Mouse (Mus musculus) cerebellum, postnatal 14 days (tissue): ENCODE data around the gene Hist1h4b.
"Not testable (repeated sequence)": the region's sequence is repeated elsewhere in the genome, so short reads cannot be mapped to it uniquely, and the experiment has no call there.

Source experiments
- DNase-seq, 2 experiments: peaks; one replicate each; pipeline ENCODE4 v3.0.0; 2021; ENCODE audit warnings: mixed read lengths in 2 of 2

The Hist1h4b gene

DNA sequence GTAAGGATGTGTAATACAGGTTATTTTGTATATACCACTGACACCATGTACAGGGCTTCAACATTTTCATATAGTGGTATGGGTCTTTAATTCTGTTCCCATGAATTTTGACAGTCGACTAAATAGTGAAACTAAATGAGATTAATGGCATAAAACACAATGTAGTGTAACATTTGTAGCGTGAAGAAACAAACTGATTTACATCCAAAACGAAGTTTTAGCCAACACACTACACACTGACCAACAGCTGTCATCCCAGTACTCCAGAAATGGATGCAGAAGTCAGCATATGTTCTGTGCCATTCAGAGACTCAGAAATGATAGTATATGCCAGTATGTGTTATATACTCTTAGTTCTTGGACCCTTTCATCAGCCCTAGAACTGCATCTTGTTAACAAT lies 1.1 kb downstream of the Hist1h4b start:
- no peak for DNase-seq

DNA sequence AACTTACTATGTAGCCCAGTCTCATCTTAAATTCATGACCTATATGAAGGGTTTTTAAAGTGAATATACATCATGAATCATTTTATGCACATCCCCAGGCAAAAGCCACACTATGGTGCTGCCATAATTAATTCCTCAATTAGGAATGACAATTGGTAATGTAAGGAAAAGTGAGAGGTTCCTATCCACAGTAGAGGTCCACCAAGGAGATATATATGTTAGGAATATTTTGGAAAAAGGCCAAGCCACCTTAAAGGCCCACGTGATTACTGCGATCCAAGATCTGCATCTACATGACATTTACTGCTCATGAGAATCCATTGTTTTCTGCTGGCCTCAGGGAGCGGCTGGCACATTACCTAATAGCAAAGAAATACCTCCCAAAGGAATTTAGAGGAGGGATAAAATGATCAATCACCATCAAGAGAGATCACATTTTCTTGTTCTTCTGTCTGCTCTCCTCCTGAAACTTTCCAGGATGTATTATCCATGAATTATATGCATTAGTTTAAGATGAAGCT lies 2.5 kb downstream of the Hist1h4b start:
- no peak for DNase-seq

DNA sequence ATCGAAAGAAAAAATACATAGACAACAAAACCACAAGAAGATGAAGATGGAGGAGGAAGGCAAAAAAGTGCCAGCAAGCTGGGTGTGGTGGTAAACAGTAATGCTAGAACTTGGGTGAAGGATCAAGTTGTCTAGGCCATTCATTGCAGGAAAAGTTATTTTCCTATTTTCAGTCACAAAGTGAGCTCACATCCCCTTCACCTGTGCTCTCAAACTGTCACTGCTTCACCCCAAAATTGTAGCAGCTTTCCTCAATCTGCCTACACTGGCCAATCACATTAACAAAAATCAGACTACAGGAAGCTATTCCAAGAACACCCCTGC lies 3.1 kb downstream of the Hist1h4b start:
- no peak for DNase-seq

DNA sequence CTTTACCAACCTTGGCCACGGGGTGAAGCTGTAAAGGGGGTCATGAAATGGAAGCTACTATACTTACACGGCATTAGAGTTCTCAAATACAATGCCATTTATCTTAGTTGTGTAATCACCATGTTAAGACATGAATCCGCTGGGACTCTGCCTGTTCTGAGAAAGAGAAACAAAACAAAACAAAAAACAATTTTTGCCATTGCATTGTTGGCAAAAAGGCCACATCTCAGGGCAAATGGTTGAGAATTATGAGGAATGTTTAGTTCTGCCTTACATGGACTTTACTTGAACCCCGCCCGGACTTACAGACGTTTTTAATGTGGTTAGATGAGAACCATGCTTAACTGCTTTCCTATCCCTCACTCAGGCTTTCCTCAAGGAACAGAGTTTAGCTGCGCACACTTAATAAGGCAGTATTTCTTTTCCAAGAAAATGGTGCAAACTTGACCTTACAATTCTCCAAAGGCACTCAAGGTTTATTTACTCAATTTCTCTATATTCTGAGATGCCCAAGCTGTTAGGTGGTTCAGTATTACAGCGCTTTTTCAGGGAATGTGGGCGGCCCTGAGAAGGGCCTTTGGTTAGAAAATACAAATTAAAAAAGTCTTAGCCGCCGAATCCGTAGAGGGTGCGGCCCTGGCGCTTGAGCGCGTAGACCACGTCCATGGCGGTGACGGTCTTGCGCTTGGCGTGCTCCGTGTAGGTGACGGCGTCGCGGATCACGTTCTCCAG lies 3.6 kb downstream of the Hist1h4b start:
- peak; percentile 22 to 30 for DNase-seq

DNA sequence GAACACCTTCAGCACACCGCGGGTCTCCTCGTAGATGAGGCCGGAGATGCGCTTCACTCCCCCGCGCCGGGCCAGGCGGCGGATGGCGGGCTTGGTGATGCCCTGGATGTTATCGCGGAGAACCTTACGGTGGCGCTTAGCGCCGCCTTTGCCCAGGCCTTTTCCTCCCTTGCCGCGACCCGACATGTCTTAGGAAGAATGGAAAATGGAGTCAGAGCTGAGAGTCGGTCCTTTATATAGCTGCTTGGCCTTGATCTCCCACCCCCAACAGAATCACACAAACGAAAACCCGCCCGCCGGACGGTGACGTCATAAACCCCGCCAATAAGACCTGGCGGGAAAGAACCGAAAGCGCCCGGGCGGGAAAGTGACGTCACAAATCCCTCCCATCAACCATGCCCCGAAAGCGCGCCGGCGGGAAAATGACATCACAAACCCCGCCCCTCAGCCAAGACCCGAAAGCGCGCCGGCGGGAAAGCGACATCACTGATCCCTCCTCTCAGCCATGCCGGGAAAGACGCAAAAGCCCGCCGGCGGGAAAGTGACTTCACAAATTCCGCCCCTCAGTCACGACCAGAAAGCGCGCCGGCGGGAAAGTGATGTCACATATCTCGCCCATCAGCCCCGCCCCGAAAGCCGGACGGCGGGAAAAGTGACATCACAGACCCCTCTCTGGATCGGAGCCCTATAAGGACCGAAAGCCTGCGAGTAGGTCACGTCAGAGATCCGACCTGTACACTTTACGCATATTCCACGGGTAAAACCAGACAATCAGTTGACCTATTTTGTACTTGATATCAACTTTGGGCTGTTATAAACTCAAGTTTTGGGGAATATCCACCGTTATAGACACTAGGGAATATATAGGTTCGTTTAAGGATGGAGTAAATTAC lies 4.4 kb downstream of the Hist1h4b start, which contains the start of gene Hist1h4a:
Gene Hist1h4a, minus strand, starts transcription at position 259 of the 893 bp plus-strand sequence.
- DNase-seq = peak; percentile 99

DNA sequence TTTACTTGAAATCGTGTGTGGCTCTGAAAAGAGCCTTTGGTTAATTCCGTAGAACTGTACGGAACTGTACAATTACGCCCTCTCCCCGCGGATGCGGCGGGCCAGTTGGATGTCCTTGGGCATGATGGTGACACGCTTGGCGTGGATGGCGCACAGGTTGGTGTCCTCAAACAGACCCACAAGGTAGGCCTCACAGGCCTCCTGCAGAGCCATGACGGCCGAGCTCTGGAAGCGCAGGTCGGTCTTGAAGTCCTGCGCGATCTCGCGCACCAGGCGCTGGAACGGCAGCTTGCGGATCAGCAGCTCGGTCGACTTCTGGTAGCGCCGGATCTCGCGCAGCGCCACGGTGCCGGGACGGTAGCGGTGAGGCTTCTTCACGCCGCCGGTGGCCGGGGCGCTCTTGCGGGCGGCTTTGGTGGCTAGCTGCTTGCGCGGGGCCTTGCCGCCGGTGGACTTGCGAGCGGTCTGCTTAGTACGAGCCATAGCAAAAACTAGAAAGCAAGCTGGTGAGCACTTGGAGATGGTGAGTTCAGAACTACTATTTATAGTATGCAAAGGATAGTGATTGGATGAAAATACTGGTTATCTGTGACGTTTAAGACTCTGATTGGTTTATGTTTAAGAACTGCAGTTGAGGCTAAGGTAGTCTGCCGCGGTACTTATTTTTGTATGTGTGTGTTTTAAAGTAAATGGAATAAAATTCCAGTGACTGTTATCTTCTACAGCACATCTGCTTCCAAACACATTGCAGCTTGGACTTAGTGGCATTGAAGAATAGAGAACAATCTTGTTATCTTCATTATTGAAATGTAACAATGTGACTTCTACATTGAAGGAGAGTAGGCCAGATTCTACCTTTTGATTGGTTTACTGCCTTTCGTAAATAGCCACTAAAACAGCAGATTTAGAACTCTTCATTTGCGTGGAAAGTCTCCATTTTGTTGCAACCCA lies 5.3 kb downstream of the Hist1h4b start, which contains the start of gene Hist1h3a:
Gene Hist1h3a, minus strand, starts transcription at position 516 of the 951 bp plus-strand sequence.
- DNase-seq = peak; percentile 58 to 70

DNA sequence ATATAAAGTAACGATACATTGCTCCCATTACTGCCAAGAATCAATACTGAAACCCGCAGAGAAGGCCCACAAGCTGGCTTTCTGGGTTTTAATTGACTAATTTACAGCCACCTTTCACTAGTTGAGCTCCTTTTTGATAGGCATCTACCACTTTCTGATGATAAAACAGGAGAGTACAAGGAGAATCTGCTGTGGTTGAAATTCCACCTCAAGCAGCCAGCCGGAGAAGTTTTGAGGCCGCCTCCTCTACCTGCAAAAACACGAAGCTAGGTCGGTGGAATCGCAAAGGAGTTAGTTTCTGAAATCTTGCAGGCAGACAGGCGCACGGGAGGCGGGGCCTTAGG lies 6.4 kb downstream of the Hist1h4b start:
- DNase-seq = no peak

DNA sequence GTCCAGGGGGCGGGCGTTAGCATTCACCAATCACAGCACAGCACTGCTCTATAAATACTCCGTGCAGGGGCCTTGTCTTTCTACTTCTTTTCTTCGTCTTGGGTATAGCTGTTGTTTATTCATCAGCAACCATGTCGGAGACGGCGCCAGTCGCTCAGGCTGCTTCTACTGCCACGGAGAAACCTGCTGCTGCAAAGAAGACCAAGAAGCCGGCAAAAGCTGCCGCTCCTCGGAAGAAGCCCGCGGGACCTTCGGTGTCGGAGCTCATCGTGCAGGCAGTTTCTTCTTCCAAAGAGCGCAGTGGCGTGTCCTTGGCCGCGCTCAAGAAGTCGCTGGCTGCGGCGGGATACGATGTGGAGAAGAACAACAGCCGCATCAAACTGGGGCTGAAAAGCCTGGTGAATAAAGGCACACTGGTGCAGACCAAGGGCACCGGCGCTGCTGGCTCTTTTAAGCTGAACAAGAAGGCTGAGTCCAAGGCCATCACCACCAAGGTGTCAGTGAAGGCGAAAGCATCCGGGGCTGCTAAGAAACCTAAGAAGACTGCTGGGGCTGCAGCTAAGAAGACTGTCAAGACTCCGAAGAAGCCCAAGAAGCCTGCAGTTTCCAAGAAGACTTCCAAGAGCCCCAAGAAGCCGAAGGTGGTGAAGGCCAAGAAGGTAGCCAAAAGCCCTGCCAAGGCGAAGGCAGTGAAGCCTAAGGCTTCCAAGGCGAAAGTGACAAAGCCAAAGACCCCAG lies 6.9 kb downstream of the Hist1h4b start, which contains the start of gene Hist1h1a:
Gene Hist1h1a, plus strand, starts transcription at position 81 of the 738 bp plus-strand sequence.
- DNase-seq = peak; percentile 82 to 84

DNA sequence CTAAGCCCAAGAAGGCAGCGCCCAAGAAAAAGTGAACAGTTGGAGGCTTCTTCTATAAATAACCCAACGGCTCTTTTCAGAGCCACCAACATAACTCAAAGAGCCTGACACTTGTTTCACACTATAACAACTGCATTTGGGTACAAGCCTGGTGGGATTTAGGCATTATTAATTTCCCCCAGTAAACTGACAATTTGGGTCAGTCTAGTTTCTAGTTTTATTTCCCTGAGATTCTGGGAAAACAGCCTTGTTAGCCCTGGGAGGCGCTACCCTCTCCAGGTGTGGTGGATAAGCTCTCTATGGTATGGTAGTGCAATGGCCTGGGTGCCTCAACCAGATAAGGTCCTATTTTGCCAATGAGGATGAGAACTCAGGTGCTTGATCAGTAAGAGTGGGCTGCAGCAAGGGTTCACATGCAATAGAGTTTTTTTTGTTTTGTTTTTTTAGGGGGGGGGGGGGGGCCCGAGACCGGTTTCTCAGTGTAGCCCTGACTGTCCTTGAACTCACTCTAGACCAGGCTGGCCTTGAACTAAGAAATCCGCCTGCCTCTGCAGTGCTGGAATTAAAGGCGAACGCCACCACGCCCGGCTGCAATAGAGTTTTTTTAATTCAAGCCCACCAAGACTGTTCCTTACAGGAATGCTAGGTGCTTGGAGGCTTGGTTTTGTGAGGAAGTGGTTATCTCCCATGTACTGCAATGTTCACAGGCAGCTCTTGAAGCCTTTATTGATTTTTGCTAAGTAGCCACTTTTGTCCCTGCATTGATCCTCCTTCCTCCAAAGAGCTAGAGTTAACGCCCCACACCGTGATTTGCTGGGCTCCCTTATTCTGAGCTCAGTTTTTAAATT lies 7.7 kb downstream of the Hist1h4b start:
- DNase-seq = no peak

DNA sequence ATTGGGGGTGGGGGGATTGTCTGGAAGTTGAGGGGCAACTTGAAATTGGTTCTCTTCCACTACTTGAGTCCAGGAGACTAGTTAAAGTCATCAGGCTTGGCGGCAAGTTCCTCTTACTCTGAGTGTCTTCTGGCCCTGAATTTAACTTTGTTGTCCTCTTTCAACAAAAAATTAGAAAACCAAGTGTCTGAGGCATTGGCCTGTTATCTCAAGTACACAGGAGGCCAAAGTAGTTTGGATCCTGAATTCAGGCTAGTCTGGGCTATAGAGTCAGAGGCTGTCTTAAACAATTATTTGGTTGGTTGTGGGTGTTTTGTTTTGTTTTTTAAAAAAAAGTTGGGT lies 8.3 kb downstream of the Hist1h4b start:
- no peak for DNase-seq

DNA sequence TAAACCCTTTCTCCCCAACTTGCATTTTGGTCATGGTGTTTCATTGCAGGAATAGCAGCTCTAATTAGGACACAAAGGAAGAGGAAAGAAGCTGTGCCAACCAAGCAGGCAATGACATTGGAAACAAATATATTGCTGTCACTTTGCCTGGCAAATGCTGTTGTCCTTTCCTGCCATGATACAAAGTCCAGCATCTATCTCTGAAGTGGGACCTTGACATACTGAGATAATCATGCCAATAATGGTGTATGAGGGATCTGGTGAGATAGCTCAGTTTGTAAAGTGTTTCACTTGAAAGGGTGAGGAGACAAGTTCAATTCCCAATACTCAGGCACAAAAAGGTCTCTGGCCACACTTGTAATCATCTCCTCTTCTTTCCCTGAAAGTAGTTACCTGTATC lies 10.0 kb downstream of the Hist1h4b start:
- no peak for DNase-seq

DNA sequence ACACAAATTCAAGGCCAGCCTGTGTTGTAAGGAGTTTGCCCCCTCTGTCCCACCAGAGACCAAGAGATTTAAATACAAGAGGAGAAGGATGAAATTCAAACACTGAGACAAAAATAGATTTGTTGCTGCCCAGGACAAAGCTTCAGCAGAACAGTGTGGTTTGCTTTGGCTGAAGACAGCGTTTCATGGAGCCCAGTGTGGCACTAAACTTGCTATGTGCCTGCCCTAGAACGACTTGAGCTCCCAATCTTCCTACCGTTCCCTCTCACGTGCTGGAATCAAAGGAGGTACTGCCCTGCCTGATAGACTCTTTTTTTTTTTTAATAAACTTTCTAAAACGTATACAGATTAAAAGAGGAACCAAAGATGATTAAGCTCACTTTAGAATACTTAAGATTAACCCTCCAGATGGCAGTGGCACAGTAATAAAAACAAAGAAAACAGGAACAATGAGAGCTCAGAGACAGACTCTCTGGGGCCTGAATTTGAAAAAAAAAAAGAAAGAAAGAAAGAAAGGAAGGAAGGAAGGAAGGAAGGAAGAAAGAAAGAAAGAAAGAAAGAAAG lies 12.1 kb downstream of the Hist1h4b start:
- no peak for DNase-seq

DNA sequence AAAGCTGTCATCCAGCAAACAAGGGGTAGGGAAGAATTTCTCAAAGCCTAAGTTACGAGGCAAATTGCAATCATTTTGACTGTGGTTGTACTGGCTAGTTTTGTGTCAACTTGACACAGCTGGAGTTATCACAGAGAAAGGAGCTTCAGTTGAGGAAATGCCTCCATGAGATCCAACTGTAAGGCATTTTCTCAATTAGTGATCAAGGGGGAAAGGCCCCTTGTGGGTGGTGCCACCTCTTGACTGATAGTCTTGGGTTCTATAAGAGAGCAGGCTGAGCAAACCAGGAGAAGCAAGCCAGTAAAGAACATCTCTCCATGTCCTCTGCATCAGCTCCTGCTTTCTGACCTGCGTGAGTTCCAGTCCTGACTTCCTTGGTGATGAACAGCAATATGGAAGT lies 12.8 kb downstream of the Hist1h4b start, which contains the start of gene Trim38:
Gene Trim38, plus strand, starts transcription at position 301 of the 400 bp plus-strand sequence.
- DNase-seq = not testable (repeated sequence)

DNA sequence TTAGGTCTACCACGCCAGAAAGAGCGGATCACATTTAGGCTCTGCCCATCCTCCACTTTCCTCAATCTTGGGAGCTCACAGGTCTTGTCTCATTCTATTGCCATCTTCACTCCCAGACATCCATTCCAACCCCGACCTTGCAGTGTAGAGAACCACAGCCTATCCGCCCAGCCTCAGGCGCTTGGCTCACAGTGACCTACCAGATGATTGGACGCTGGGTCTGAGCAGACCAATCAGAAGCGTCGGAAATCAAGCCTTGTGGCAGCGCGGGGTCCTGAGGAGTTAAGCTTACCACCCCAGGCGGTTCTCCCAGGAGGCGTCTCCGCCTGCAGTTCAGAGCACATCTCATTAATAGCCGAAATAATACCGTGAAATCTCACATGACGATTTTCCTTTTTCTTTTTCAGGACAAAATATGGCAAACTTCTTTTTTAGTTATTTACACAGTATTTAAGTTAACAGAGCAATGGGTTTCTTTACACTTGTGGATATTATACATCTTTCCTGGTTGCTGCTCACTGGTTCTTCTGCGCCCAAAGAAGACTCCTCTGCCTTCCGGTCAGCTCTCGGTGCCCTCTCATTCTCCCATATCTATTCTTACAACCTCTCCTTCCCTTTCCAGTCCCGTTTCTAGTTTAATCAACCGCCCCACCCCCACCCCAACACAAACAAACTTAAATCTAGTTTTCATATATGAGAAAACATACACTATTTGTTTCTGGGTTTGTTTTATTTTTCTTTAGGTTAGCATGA lies 15.9 kb downstream of the Hist1h4b start:
- DNase-seq = peak; percentile 20 to 28

DNA sequence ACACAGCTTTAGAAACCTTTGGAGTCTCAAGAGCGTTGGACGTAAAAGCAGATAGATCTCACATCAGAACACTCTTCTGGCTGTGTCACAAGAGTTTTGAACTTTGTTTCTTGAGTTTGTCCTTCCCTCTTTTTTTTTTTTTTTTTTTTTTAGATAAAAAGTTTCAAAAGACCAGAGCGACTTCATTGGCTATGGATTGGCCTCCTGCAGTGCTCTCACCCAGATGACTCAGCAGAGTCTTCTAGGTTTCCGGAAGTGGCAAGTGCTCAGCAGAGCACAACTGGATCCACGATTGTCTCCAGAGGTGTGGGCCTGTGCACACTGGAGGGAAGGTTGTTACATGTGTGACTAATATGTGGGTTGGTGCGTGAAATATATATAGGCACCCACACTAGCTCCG lies 21.5 kb downstream of the Hist1h4b start:
- DNase-seq = no peak

DNA sequence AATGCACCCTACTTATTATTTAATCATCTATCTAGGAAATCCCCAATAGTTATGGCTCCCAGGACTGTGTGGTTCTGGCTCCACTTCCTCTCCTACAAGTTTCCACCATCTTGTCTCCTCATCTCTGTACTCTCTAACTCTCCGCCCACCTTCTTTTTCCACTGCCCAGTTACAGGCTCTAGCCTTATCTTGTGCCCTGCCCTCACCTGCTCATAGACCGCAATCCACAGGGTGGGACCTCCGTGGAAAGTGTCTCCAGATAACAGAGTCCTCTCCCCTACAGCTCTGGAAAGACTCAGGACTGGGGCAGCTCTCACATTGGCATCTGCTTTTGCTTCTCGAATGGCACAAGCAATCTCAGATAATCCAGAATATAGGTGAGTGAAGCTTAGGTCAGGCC lies 22.2 kb downstream of the Hist1h4b start:
- DNase-seq = no peak

DNA sequence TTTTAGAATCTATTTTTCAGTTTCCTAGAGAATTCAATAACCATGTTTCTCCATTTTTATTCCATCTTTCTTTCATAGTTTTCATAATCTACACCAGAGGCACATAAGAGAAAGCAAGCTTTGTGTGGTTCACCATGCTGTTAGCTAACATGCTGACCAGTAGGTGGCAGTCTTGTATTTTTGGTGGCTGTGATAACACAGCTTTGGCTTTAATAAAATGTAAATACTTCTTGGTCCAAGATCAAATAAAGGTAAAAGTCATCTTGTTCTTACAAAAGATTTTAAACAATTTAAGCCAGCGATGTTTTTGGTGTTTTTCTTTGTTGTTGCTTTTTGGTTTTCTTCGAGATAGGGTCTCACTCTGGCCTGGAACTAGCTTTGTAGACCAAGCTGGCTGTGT lies 35.7 kb downstream of the Hist1h4b start:
- peak; percentile 64 to 69 for DNase-seq

DNA sequence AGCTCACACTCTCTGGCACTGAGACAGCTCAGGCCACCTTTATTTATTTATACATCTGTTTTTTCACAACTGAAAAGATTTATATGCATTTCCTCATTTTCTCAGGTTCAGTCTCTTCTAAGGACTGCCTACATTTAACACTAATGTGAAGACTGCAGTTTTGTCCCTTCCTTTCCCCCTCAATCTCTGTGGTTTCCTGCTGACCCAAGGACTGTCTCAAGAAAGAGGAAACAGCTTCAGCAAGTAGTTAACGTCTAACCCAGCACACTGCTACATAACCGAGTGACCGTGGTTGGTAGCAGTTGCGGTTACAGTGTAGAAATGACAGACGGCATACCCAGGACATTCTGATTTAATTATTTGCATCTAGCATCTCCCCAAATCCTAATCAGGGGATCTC lies 42.6 kb downstream of the Hist1h4b start:
- no peak for DNase-seq

DNA sequence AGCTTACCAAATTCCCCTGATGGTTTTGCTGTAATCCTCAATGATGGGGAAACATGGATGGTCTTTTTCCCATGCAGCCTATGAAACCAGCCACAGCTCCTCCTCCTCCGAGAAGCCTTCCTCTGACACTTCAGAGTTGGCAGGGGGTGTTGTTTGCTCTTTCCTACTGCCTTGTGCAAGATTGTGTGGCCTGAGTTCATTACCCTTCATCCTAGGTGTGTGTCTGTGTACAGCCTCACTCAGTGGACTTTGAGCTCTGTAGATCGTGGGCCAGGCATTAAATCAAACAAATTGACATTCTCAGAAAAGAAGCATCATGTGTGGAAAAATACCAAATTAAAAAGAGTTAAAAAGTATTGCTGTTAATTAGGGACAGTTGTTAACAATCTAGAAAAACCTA lies 47.7 kb downstream of the Hist1h4b start:
- DNase-seq = no peak
